Mouse (Mus musculus) heart, embryonic 16.5 days (tissue): ENCODE measurements around the gene Hdac11. TPM values are rescaled to one million over a fixed set of nuclear protein-coding genes. Genes with fewer than 3 reads are reported as not detected.

Source experiments
- ATAC-seq: fragments of 200-750 bp; cut with Nextera tagmentation; replicated peaks from 2 replicates; pipeline ENCODE4 v1.8.0; 2017; ENCODE audit warnings: moderate number of reproducible peaks; ENCODE audit not compliant: insufficient read depth, low FRiP score; ENCODE audit errors: extremely low read depth
- H3K27ac ChIP-seq: fragments of 300-500 bp; sonication (generic); 2 replicates; pipeline ENCODE4 v1.5.1; 2014; ENCODE audit warnings: mild to moderate bottlenecking, low read length, control low read depth, moderate library complexity
- H3K27me3 ChIP-seq: fragments of 300-500 bp; sonication (generic); 2 replicates; pipeline ENCODE4 v1.6.1; 2014; ENCODE audit warnings: low read length, mixed read lengths; ENCODE audit not compliant: control insufficient read depth, insufficient read depth
- H3K36me3 ChIP-seq: fragments of 300-500 bp; sonication (generic); 2 replicates; pipeline ENCODE4 v1.6.1; 2014; ENCODE audit not compliant: control insufficient read depth, insufficient read depth
- H3K4me1 ChIP-seq: fragments of 300-500 bp; sonication (generic); 2 replicates; pipeline ENCODE4 v1.6.1; 2014; ENCODE audit warnings: low read length, mixed read lengths; ENCODE audit not compliant: control insufficient read depth, insufficient read depth
- H3K4me2 ChIP-seq: fragments of 300-500 bp; sonication (generic); 2 replicates; pipeline ENCODE4 v1.6.1; 2014; ENCODE audit warnings: low read depth, mild to moderate bottlenecking, control low read depth, low read length
- H3K4me3 ChIP-seq: fragments of 300-500 bp; sonication (generic); 2 replicates; pipeline ENCODE4 v1.5.1; 2014; ENCODE audit warnings: mild to moderate bottlenecking, control low read depth, low read length
- H3K9ac ChIP-seq: fragments of 300-500 bp; sonication (generic); 2 replicates; pipeline ENCODE4 v1.6.1; 2014; ENCODE audit warnings: low read length, control low read depth
- H3K9me3 ChIP-seq: fragments of 300-500 bp; sonication (generic); replicated peaks from 2 replicates; pipeline ENCODE4 v1.6.1; 2016; ENCODE audit warnings: low read length; ENCODE audit not compliant: control insufficient read depth
- WGBS: fragments of 180-500 bp; shearing (Covaris S2); extraction: QIAGEN DNeasy Blood & Tissue Kit; methylation state at CpG from one replicate; pipeline ENCODE4 v1.1.7; 2014; 5-methylcytosine and 5-hydroxymethylcytosine counted together
- polyA plus RNA-seq: library from polyadenylated mRNA; unstranded; fragments of >200 nt; fragmentation: Nextera tagmentation; extraction: Ambion mirVana; gene quantifications from 2 replicates; pipeline ENCODE4 v1.2.1, GENCODE M21; 2015

Gene Hdac11
- polyA plus RNA-seq, 1 experiment from 2014 or later, result 10.8 TPM

DNA sequence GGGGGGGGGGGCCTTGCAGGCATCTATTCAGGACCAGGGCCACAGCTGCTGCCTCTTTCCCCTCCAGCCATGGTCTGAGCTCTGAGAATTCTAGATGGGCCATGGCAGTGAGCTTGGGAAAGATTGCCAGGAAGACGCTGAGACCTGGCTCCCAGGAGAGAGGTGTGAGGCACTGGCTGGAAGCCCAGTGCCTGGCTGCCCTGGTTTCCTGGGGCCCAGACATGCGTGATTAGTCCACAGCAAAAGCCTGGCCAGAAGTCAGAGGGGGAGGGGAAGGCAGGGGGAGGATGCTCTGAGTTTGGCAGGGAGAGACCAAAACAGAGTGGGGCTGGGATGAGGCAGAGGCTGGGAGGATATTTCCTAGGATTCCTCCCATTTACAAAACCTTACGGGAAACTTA lies 3.9 kb downstream of the Hdac11 start:
- peak overlapping the region; percentile 60; the same call in 1 of the 2 replicates for H3K27ac ChIP-seq
- no peak overlapping the region for H3K9ac ChIP-seq
- H3K27me3 ChIP-seq, result no peaks in the 10 kb centered on the region
- ATAC-seq, result peak; percentile 39
- H3K4me3 ChIP-seq, result no peak overlapping the region
- no peaks in the 10 kb centered on the region for H3K36me3 ChIP-seq
- peaks cover 45% of the 10 kb centered on the region for H3K4me1 ChIP-seq
- no peak overlapping the region for H3K4me2 ChIP-seq
- 31% methylated on average over 3 of the region's 3 CpGs for WGBS
- H3K9me3 ChIP-seq, result no peaks in the 10 kb centered on the region

DNA sequence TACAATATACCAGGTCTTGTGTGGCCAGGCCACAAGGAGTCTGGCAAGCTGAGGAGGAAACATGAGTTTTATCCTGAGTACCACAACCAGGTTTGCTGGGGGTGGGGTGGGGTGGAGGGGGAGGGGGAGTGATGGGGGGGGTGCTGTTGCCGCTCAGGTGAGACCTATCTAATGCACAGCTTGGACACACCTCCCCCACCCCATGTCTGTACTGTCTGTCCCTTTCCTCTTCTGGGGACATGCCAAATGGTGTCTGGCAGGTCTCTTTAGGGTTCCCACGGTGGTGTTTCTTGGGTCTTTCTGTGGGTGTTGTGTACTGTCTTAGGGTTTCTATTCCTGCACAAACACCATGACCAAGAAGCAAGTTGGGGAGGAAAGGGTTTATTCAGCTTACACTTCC lies 4.5 kb downstream of the Hdac11 start:
- Histone ChIP-seq H3K27ac (no peak overlapping the region), H3K4me2 (no peak overlapping the region)
- ATAC-seq, result no peak

GRCm38 (mm10) chr6:91161506-91162235 lies 5.2 kb downstream of the Hdac11 start:
- Histone ChIP-seq H3K9me3 (no peaks in the 10 kb centered on the region), H3K27ac (no peak overlapping the region), H3K27me3 (no peaks in the 10 kb centered on the region), H3K4me1 (peaks cover 37% of the 10 kb centered on the region), H3K9ac (no peak overlapping the region), H3K36me3 (no peaks in the 10 kb centered on the region), H3K4me3 (no peak overlapping the region), H3K4me2 (no peak overlapping the region)
- 75% methylated on average over 6 of the region's 6 CpGs for WGBS
- ATAC-seq, result no peak

More for the DNA sequence above, 4.5 kb downstream of the Hdac11 start:
- no peak overlapping the region for H3K9ac ChIP-seq
- no peaks in the 10 kb centered on the region for H3K36me3 ChIP-seq
- H3K9me3 ChIP-seq, result no peaks in the 10 kb centered on the region
- peaks cover 41% of the 10 kb centered on the region for H3K4me1 ChIP-seq
- no peak overlapping the region for H3K4me3 ChIP-seq
- 64% methylated on average over 2 of the region's 2 CpGs for WGBS
- no peaks in the 10 kb centered on the region for H3K27me3 ChIP-seq

GRCm38 (mm10) chr6:91162314-91162713 lies 5.8 kb downstream of the Hdac11 start:
- ATAC-seq, result no peak
- Histone ChIP-seq H3K9ac (no peak overlapping the region), H3K27ac (no peak overlapping the region), H3K27me3 (no peaks in the 10 kb centered on the region), H3K4me1 (peaks cover 33% of the 10 kb centered on the region), H3K9me3 (no peaks in the 10 kb centered on the region), H3K36me3 (no peaks in the 10 kb centered on the region), H3K4me3 (no peak overlapping the region), H3K4me2 (no peak overlapping the region)
- 88% methylated on average over 5 of the region's 5 CpGs for WGBS

DNA sequence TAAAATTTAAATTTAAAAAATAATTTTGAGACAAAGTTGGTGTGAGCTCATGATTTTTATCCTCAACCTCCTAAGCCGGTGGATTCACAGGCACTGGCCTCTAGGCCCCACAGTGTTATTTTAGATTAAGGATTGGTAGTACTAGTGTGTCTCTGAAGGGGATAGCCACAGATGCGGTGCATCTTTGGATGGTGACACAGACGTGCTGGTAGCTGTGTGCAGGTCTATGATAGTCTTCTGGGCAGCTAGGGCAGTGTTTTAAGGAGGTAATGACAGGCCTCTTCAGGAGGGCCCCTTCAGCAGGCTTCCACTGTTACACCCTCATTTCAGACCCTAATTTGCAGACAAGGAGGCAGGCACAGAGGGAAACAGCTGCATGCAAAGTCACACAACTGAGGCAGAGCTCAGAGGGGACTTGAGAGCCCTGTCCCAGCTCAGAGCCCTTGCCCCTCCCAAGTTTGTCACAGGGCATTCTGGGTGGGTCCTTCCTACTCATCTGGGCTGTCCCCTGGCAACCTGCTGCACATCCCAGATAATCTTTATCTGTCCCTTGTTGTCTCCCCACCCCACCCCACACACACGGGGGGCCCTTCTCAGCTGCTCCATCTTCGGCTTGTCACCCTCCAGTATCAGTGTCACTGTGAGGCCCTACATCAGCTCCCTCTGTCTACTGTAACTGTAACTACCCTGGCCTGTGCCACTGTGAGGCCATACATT lies 6.9 kb downstream of the Hdac11 start:
- WGBS, result 34% methylated on average over 5 of the region's 5 CpGs
- Histone ChIP-seq H3K4me1 (peaks cover 24% of the 10 kb centered on the region), H3K27me3 (no peaks in the 10 kb centered on the region), H3K9ac (0 out of 2 replicates have a peak overlapping the region, but pooled peaks have one; percentile 16), H3K36me3 (no peaks in the 10 kb centered on the region), H3K27ac (no peak overlapping the region), H3K4me2 (no peak overlapping the region), H3K4me3 (no peak overlapping the region), H3K9me3 (no peaks in the 10 kb centered on the region)
- no peak for ATAC-seq

DNA sequence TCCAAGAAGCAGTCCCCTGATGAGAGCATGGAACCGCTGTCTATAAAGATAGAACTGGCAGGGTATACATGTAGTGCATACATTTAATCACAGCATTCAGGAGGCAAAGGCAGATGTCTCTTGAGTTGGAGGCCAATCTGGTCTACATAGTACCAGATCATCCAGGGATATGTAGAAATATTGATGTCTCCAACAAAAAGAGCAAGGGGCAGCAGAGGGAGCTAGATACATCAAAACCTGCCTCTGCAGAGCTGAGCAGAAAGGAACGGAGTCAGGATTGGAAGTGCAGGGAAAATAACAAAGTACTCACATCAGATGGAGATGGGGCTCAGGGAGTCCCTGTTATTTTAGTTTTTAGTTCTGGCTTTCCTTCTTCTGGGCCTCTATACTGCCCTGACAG lies 8.1 kb downstream of the Hdac11 start:
- H3K27me3 ChIP-seq, result no peaks in the 10 kb centered on the region
- H3K4me2 ChIP-seq, result no peak overlapping the region
- H3K27ac ChIP-seq, result no peak overlapping the region
- ATAC-seq, result no peak
- H3K9ac ChIP-seq, result no peak overlapping the region
- no peaks in the 10 kb centered on the region for H3K9me3 ChIP-seq
- H3K4me3 ChIP-seq, result no peak overlapping the region
- H3K4me1 ChIP-seq, result peaks cover 19% of the 10 kb centered on the region
- 73% methylated on average over 2 of the region's 2 CpGs for WGBS
- no peaks in the 10 kb centered on the region for H3K36me3 ChIP-seq

DNA sequence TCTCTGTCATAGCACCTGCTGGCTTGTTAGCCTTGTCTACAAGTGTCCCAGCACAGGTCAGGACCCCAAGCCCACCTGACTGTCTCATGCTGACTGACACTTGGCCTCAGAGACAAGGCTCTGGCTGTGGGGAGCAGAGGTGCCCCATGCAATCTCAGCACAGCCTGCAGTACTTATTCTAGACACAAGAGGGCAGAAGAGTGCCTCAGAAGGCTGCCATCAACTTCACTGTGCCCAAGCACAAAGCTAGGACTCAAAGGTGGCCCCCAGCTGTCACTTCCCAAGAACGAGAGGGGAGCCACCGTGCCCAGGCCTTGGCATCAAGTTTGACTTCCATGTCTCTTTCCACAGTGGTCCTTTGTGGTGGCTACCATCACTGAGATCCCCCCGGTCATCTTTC lies 8.7 kb downstream of the Hdac11 start:
- Histone ChIP-seq H3K36me3 (no peaks in the 10 kb centered on the region), H3K4me2 (no peak overlapping the region), H3K9ac (no peak overlapping the region), H3K27ac (no peak overlapping the region), H3K4me1 (peaks cover 15% of the 10 kb centered on the region), H3K27me3 (no peaks in the 10 kb centered on the region), H3K9me3 (no peaks in the 10 kb centered on the region), H3K4me3 (no peak overlapping the region)
- 34% methylated on average over 3 of the region's 3 CpGs for WGBS
- ATAC-seq, result no peak

GRCm38 (mm10) chr6:91167828-91168227 lies 11.4 kb downstream of the Hdac11 start:
- Histone ChIP-seq H3K4me1 (peaks cover 5% of the 10 kb centered on the region; the same call in 1 of the 2 replicates), H3K27me3 (no peaks in the 10 kb centered on the region), H3K9me3 (no peaks in the 10 kb centered on the region), H3K9ac (no peak overlapping the region), H3K4me2 (no peak overlapping the region), H3K4me3 (no peak overlapping the region), H3K36me3 (no peaks in the 10 kb centered on the region; the same call in 1 of the 2 replicates), H3K27ac (no peak overlapping the region)
- 52% methylated on average over 3 of the region's 3 CpGs for WGBS
- ATAC-seq, result no peak

GRCm38 (mm10) chr6:91169129-91169528 lies 12.7 kb downstream of the Hdac11 start:
- no peaks in the 10 kb centered on the region for H3K27me3 ChIP-seq
- H3K4me2 ChIP-seq, result no peak overlapping the region
- no peaks in the 10 kb centered on the region; the same call in 1 of the 2 replicates for H3K36me3 ChIP-seq
- H3K4me3 ChIP-seq, result no peak overlapping the region
- no peak for ATAC-seq
- no peak overlapping the region for H3K27ac ChIP-seq
- no peaks in the 10 kb centered on the region for H3K4me1 ChIP-seq
- H3K9me3 ChIP-seq, result no peaks in the 10 kb centered on the region
- WGBS, result 88% methylated on average over 8 of the region's 8 CpGs
- H3K9ac ChIP-seq, result no peak overlapping the region
